Mouse (Mus musculus) G1E-ER4 (cell line): Measurements from ENCODE around the gene Mapkapk5. TPM values are rescaled to one million over a fixed set of nuclear protein-coding genes. Genes with fewer than 3 reads are reported as not detected.

Source experiments
- GATA1 ChIP-seq: IDR thresholded peaks from one replicate; pipeline ENCODE4 v1.8.0; 2012; ENCODE audit warnings: low read length, inconsistent platforms
- polyA plus RNA-seq: library from polyadenylated mRNA; stranded (reverse); fragments of >175 nt; gene quantifications from 2 replicates; pipeline ENCODE4 v1.2.3, GENCODE M21; 2012

Mapkapk5 gene
- polyA plus RNA-seq, result 52.3 and 61.2 TPM in 2 replicates

DNA sequence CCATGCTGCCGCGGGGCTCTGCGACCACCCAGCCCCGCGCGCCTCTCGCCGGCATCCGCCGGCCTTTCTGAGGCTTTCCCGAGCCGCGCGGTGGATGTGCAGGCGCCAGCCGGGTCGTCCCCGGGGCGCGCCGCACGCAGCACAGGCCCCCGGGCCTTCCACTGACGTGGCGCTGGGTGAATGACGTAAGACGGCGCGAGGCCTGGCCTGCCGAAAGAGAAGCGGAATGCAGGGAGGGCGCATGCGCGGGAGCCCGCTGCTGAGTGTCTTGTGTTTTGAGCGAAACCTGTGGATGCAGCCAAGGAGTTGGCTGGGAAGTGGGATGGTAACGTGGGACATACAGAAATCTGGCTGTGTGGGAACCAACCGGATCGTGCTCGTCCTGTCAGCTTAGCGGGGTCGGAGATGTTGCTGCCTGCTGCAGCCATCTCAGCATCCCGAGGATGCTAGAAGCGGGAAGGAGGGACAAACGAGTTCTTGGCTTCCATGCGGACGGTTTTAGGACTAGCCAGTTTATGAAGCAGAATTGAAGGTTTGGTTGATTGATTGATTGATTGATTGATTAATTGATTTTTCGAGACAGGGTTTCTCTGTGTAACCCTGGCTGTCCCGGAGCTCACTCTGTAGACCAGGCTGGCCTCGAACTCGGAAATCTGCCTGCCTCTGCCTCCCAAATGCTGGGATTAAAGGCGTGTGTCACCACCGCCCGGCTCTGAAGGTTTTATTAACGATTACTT lies at the start of gene Mapkapk5:
Gene Mapkapk5, minus strand, starts transcription at position 113 of the 737 bp plus-strand sequence.
- no peak for TF ChIP-seq GATA1

DNA sequence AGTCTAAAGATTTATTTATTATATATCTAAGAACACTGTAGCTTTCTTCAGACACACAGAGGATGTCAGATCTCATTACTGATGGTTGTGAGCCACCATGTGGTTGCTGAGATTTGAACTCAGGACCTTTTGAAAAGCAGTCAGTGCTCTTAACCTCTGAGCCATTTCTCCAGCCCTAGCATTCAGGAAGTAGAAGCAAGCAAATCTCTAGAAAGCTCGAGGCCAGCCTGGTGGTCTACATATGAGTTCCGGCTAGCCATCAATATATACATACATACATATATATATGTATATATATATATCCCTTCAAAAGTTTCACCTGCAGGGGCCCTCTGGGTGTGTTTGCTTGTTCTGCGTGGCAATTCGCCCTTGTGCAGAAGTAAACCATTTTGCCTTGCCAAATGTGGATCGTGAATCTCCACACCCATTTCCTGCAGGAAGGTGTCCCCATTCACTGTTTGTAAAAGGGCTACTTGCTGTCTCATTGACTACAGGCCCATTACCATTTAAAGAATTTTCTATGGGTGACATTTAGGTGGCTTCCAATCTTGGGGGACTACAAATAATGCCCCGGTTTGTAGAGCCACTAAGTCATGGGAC lies 49.1 kb upstream of the Mapkapk5 start:
- no peak for TF ChIP-seq GATA1

DNA sequence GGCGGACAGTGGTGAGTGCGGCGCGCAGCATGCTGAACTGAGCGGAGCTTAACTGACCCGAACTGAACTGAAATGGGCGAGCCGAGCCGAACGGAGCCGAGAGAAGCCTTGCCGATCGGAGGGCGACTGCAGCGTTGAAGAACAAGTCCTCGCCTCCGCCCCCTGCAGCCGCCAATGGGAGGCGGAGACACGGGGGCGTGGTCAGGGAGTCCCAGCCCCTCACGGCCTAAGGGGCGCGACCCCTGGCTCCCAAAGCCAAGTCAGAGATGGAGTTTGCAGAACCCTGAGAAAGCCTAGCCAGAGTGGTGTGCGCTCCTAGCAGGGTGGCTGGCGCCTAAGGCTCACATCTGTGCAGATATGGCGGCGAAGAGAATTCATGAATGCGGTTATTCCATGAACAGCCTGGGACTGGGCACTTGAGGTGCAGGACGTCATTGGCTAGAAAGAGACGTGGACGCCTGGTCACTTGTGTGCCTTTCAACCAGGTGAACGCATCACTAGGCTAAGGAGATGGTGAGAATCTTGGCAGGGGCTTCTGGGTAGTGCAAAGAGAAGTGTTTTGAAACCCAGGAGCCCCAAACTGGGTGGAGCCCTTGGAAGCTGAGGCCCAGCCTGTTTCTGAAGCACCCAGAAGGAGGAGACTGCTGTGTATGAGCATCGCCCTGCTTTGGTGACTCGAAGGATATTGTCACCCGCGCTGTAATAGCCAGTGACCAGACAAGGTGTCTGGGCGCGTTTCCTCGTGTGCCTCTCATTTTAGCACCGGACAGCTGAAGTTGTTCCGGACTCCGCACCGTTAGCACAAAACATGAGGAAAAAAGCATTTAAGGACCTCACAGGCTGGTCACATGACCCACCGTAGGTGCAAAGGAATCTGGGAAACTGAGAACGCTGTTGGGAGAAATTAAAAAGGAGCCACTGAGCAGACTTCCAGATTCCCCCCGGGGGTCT lies 48.0 kb upstream of the Mapkapk5 start, which contains the start of gene Aldh2:
Gene Aldh2, minus strand, starts transcription at position 374 of the 951 bp plus-strand sequence.
- TF ChIP-seq GATA1, result no peak

DNA sequence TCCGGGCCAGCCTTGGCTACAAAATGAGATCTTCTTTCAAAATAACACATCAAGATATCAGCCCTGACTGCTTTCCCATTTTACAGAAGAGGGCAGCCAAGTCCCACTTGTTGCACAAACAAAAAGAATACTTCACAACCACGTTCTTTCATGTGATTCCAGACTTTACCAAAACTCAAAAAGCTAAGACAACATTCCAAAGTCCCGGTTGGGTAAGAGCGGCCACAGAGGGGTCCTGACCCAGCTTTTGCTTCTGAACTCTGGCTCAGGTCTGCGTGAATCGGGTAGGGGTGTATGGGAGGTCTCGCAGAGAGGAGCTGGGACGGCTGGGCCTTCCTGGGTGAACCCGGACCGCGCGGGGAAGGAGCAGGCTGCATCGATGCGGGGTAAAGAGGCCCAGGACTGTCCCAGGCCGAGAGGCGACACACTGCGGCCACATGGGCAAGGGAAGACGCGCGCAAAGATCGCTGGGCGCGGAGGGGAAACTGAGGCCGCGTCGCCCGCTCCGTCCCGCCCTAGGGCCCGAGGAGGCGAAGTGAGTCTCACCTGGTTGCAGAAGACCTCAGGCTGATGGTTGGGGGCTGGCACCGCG lies 47.2 kb upstream of the Mapkapk5 start:
- no peak for TF ChIP-seq GATA1

DNA sequence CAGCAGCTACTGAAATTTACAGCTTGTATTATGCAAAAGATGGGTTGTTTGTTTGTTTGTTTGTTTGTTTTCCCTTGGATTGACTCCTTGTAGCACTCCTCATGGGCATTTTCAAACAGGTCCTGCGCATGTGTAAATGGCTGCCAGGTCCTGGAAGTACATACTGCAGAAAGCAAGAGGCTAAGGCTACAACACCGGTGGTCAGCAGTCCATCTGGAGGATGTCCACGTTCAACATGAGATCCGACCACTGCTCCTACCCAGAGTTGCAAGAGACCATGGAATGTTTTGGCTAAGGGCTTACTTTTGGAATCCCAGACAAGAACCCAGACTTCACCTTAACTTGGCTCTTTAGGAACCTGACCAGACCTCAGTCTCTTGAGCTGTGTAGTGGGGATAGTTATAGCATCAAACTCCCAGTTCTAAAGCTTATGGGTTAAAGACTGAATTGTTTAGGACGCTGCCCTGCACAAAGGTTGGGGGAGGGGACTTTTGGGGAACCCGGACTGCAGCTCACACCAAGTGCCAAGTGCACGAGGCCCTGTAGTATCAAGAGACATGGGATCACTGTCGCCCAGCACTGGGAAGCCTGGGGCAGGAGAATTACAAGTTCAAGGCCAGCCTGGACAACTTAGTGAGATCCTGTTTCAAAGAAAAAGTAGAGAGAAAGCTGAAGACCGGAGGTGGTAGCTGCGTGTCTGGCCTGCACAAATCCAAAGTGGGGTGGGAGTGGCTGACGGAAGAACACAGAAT lies 46.5 kb upstream of the Mapkapk5 start:
- TF ChIP-seq GATA1, result no peak

DNA sequence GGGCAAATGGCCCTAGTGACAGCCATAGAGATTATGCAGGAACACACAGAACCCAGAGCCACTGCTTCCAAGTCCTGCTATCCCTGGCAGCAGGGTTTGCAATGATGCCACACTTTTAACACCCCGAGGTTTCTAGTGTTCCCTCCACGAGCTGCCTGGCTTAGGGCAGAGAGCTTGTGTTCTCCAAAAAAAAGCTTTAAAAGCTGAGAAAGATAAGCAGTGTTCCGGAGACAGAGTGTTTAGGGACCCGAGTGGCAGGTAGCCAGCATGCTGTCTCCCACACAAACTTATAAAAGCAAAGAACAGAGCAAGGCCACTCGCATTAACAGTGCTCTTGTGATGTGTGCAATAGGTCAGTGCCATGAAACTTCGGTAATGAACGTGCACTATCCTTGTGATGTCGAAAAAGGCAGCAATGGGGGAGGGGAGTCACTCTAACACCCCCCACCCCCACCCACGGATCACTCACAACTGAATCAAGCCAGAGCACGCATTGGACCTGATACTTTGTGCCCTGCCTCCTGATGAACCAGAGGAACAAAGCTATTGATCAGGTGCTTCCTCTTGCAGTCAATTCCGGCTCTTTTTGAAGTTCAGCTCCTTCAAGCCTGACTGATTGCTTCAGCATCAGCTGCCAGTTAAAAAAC lies 45.8 kb upstream of the Mapkapk5 start:
- TF ChIP-seq GATA1, result no peak

DNA sequence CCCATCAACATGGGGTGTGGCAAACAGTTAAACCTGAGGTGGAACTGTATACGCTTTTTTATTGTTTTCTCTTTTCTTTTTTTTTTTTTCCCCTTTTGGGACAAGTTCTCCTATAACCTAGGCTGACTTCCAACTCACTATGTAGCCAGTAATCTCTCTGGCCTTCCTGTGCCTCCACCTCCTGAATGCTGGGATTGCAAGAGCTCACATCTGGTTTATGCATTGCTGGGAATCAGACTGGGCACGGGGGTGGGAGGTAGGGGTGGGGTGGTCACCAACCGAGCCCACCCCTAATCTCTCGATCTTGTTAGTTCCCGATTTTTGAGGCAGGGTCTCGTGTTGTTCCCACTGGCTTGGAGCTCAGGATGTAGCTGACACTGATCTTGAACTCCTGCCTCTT lies 44.2 kb upstream of the Mapkapk5 start:
- no peak for TF ChIP-seq GATA1

DNA sequence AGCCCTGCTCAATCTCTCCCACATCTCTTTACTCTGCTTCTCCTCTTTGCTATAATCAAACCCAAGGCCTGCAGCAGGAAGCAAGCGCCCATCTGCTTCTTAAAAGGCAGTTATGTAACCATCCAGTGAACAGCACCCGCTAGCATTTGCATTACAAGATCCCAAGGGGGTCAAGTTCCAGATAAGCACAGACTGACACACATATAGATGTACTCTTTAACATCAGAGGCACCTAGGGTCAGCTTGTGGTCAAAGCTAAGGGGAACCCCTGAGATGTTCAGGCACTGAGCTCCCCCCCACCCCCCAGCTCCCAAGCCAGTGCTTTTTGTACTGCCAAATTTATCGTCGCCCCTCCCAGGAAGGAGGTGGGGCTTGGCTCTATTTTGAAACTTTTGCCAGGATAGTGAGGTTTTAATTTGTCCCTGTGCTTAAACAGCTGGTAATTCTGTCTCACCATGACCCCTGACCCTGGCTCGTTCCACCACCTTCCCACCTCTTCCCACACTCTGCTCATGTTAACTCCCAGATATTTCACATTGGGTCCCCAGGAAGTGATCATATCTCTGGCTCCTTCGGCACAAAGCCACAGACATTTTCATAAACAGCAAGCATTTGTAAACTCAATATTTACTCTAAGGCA lies 40.8 kb upstream of the Mapkapk5 start:
- TF ChIP-seq GATA1, result no peak

DNA sequence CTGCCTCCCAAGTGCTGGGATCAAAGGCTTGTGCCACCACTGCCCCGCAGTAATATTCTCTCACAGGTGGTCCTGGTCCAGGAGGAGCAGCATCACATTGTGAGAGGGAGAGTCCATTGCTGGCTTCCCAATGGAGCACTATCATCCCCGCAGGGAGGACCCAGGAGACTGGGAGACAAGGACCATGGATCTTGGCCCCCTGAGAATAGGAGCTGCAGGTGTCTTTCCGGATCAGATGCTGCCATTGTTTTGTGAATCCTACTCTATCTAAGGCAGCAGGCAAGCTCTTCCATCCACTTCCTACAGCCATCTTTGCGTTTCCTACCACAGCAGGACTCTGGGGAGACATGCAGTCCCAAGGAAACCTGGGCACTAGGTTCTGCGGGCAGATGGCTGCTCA lies 40.0 kb upstream of the Mapkapk5 start:
- TF ChIP-seq GATA1, result no peak

DNA sequence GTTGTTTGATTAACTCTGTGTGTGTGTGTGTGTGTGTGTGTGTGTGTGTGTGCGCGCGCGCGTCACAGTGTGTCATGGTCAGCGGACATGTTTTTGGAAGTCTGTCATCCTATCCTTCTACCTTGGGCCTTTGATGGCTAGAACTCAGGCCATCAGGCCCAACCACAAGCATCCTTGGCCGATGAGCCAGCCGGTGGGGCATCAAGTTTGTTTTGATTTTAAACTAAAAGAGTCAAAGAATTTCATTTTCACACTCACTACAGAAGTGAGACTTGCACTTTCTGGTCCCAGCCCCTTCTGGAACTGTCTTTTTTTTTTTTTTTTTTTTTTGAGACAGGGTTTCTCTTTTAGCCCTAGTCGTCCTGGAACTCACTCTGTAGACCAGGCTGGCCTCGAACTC lies 39.3 kb upstream of the Mapkapk5 start:
- TF ChIP-seq GATA1, result no peak

DNA sequence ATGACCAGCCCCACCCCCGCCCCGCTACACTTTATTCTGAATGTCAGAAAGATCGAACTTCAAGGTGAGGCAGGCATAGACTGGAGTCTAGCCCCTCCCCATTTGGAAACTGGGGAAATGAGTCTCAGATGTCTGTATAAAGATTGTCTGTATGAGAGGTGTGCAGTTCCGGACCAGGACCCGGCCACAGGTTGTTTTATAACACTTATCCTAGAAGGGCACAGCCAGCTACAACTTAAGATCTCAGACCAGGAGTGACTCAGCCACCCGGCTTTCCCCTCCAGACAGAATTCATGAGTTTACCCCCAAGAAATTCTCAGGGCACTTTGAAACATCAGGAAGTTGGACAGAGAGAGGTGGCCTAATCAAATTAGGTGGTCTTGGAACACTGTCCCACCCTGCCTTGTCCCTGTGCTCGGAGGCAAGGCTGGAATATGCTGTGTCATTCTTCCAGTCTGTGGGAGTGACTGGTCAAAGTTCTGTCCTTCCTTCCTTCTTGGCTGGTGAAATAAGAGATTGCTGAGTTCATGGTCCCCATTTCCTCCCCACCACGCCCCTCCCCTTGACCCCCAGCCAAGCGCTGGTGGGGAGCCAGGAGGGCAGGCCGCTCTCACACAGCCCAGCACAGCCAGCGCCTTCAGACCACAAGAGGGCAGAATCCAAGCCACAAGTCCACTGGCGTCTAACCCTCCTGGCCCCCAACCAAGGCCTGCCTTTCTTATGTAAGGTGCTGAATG lies 38.2 kb upstream of the Mapkapk5 start:
- no peak for TF ChIP-seq GATA1

DNA sequence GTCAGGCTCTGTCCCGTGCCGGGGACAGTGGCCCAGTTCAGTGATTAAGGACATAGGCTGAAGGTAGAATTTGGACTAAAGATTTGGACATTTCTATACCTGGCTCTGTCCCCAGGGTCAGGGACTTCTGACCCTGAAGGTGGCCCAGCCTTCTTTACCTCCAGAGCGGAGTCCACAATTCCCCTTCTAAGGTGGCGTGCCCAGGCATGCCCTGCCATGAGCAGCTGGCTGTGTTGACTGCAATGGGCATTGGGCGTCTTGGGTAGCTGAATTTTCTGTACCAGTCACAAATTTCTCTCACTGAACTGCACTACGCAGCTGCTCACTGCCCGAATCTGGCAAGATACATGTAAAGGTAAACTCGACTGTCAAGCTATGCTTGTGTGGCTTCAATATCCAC lies 36.2 kb upstream of the Mapkapk5 start:
- no peak for TF ChIP-seq GATA1

DNA sequence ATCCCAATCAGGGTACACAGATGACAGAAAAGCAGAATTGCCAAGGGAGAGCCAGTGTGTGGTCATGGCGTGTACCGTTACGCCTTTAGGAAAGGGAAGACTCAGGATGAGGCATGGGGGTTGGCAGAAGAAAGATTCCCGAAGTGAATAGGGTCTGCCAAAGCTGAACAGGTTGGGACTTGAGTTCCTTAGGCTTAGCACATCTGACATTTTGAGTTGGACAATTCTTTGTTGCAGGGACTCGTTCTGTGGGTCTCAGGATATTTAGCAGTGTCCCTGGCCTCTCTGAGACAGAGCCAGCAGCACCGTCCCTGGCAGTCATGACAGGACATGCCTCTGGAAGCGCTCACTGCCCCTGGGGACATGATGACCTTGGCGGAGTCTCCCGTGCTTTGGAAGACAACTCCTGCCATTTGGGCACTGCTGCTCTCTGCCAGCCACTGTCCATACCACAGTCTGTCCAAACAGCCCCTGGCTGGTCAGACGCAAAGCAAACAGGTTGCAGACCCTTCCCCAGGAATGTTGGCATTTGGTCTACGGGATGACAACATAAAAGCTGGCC lies 31.3 kb upstream of the Mapkapk5 start:
- no peak for TF ChIP-seq GATA1
